Mouse (Mus musculus) midbrain, embryonic 11.5 days (tissue): ENCODE measurements around the gene Ubxn7. TPM values are rescaled to one million over a fixed set of nuclear protein-coding genes. Genes with fewer than 3 reads are reported as not detected.

Source experiments
- ATAC-seq: fragments of 200-750 bp; cut with Nextera tagmentation; 2 replicates; pipeline ENCODE4 v1.8.0; 2017; ENCODE audit warnings: moderate TSS enrichment, moderate library complexity; ENCODE audit not compliant: low FRiP score
- DNase-seq: peaks from one replicate; pipeline ENCODE4 v3.0.0; 2015; ENCODE audit warnings: low spot score; ENCODE audit errors: missing footprints
- H3K27ac ChIP-seq: fragments of 300-500 bp; sonication (generic); 2 replicates; pipeline ENCODE4 v1.5.1; 2014; ENCODE audit warnings: low read depth, low read length
- H3K27me3 ChIP-seq: fragments of 300-500 bp; sonication (generic); 2 replicates; pipeline ENCODE4 v1.6.1; 2014; ENCODE audit warnings: mild to moderate bottlenecking, low read length, moderate library complexity, mixed read lengths; ENCODE audit not compliant: control insufficient read depth, insufficient read depth
- H3K36me3 ChIP-seq: fragments of 300-500 bp; sonication (generic); 2 replicates; pipeline ENCODE4 v1.6.1; 2014; ENCODE audit warnings: mild to moderate bottlenecking, low read length, moderate library complexity, mixed read lengths; ENCODE audit not compliant: control insufficient read depth, insufficient read depth
- H3K4me1 ChIP-seq: fragments of 300-500 bp; sonication (generic); 2 replicates; pipeline ENCODE4 v1.6.1; 2014; ENCODE audit warnings: low read length; ENCODE audit not compliant: control insufficient read depth, insufficient read depth
- H3K4me2 ChIP-seq: fragments of 300-500 bp; sonication (generic); 2 replicates; pipeline ENCODE4 v1.6.1; 2014; ENCODE audit warnings: mild to moderate bottlenecking, moderate library complexity
- H3K4me3 ChIP-seq: fragments of 300-500 bp; sonication (generic); 2 replicates; pipeline ENCODE4 v1.5.1; 2014; ENCODE audit warnings: low read depth, low read length
- H3K9ac ChIP-seq: fragments of 300-500 bp; sonication (generic); 2 replicates; pipeline ENCODE4 v1.6.1; 2014; ENCODE audit warnings: low read length
- H3K9me3 ChIP-seq: fragments of 300-500 bp; sonication (generic); 2 replicates; pipeline ENCODE4 v1.6.1; 2016; ENCODE audit warnings: low read length; ENCODE audit not compliant: control insufficient read depth
- WGBS: fragments of 180-500 bp; shearing (Covaris S2); extraction: QIAGEN DNeasy Blood & Tissue Kit; methylation state at CpG from one replicate; pipeline ENCODE4 v1.1.7; 2014; 5-methylcytosine and 5-hydroxymethylcytosine counted together
- polyA plus RNA-seq: library from polyadenylated mRNA; unstranded; fragments of >200 nt; fragmentation: Nextera tagmentation; extraction: Ambion mirVana; gene quantifications from 2 replicates; pipeline ENCODE4 v1.2.1, GENCODE M21; 2014

The Ubxn7 gene
- polyA plus RNA-seq, 1 experiment from 2014 or later = 28.6 TPM

DNA sequence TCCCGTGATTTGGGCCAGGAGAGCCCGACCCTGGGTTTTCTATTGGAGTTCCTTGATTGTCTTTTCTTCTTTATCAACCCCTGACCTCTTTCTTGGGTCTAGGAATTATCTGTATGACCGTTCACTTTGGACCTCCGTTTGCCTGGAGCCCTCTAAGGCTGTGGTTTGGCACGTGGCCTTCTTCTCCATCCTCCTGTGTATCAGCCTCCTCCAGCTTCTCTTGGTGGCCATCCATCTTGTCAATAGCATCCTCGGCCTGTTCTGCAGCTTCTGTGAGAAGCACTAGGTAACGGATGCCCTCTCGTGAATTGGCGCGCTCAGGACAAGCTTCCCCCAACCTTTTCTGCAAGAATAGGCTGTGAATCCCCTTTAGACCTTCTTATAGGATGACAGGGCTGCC is 75.7 kb downstream of the Ubxn7 start:
- no peaks in the 10 kb centered on the region for H3K9me3 ChIP-seq
- ATAC-seq (no peak), DNase-seq (no peak)
- no peak overlapping the region for H3K4me2 ChIP-seq
- WGBS = 83% methylated on average over 10 of the region's 10 CpGs
- H3K36me3 ChIP-seq = no peaks in the 10 kb centered on the region
- H3K27me3 ChIP-seq = no peaks in the 10 kb centered on the region
- no peak overlapping the region for H3K9ac ChIP-seq
- no peak overlapping the region for H3K4me3 ChIP-seq
- no peak overlapping the region for H3K27ac ChIP-seq
- no peaks in the 10 kb centered on the region for H3K4me1 ChIP-seq

DNA sequence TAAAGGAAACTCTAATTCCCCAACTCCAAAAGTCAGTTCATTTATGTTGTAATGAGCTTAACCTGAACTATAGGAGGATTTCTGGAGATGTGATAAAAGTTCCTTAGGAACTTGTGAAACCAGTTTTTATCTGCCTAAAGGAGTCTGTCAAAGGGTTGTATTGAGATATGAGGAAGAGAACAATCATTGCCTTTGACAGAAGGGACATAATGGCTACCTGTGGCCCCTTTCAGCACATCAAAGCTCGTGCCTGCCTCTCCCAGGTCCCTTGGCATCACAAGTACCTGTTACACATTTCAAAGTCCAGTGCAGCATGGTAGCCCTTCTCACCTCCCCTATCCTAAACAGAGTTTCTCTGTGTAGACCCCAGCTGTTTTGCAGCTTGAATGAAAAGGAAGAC is 85.4 kb downstream of the Ubxn7 start:
- H3K4me2 ChIP-seq = no peak overlapping the region
- WGBS = 55% methylated on average over 1 of the region's 1 CpGs
- no peaks in the 10 kb centered on the region for H3K9me3 ChIP-seq
- peaks cover 6% of the 10 kb centered on the region; the same call in 1 of the 2 replicates for H3K4me1 ChIP-seq
- H3K9ac ChIP-seq = no peak overlapping the region
- DNase-seq = no peak
- H3K4me3 ChIP-seq = no peak overlapping the region
- no peaks in the 10 kb centered on the region for H3K36me3 ChIP-seq
- H3K27ac ChIP-seq = no peak overlapping the region
- no peak for ATAC-seq
- no peaks in the 10 kb centered on the region for H3K27me3 ChIP-seq

DNA sequence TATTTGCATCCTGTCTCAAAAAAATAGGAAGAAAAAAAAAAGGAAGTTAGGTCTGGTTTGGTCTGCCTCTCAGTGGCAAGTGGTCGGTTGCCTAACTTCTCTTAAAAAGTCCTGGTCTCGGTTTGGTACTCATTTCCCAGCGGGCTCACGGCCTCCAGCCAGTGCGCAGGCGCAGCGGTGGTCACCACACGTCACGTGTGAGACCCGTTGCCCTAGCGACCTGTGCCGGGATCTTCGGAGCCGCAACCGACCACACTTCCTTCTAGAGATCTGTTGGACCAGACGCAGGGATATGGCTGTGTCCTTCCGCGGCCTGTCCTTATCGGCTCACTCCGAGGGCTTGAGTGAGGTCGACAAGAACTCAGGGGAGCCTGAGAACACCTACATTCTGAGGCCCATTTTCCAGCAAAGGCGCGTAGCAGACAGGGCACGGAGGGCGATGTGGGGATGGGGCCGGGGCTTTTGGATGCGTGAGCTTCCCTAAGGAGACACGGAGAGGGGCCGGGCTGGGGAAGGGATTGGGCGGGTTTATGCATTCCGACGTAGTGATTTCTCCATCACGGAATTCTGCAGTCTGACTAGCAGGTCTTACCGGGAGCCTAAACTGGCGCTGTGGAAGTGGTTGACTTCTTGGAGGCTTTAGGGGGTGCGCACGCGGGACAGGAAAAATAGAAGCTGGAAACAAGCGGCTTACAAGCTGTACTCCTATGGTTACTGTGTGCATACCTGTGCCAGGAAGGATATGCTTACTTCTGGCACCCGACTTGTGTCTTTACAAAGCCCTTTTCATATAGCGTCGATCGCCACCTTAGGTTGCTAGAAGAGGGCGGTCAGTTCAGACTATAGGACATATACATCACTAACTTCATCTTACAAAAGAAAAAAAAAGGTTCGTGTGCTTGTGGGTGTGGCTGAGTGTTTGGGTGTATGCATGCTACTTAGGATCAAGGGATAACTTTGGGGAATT is 87.7 kb downstream of the Ubxn7 start, which contains the start of gene Tctex1d2:
TSS of gene Tctex1d2 (plus strand) at position 186 of the 967 bp plus-strand sequence.
- WGBS = 1% methylated on average over 45 of the region's 45 CpGs
- DNase-seq = peak; percentile 99

DNA sequence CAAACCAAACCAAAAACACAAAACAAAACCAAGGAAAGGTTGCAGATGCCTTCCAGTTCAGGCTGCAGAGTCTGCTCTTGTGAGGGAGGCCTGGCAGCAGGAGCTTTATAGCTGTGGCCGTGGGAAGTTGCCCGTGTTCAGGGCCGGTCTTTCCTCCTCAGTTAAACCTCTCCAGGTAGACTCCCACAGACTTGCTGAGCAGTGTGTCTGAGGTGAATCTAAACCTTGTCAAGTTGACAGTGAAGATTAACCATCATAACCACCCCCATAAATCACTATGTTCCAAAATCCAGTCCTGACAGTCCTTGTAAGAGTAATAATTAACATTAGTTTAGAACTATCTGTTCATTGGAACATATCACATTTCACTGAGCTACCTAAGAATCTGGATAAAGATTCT is 95.4 kb downstream of the Ubxn7 start:
- no peaks in the 10 kb centered on the region for H3K36me3 ChIP-seq
- DNase-seq (no peak), ATAC-seq (no peak)
- no peak overlapping the region for H3K9ac ChIP-seq
- WGBS = 93% methylated on average over 3 of the region's 3 CpGs
- no peak overlapping the region for H3K4me2 ChIP-seq
- H3K9me3 ChIP-seq = no peaks in the 10 kb centered on the region
- H3K27me3 ChIP-seq = no peaks in the 10 kb centered on the region
- peaks cover 8% of the 10 kb centered on the region for H3K4me1 ChIP-seq
- no peak overlapping the region for H3K27ac ChIP-seq
- no peak overlapping the region for H3K4me3 ChIP-seq

More for the DNA sequence above, 87.7 kb downstream of the Ubxn7 start, which contains the start of gene Tctex1d2:
- H3K4me1 ChIP-seq = peaks cover 6% of the 10 kb centered on the region; the same call in 1 of the 2 replicates
- H3K27me3 ChIP-seq = no peaks in the 10 kb centered on the region
- H3K9ac ChIP-seq = peak within 1 kb of the TSS; percentile 79
- H3K27ac ChIP-seq = peak within 1 kb of the TSS; percentile 82
- peak within 1 kb of the TSS; percentile 69 for H3K4me3 ChIP-seq
- peak within 1 kb of the TSS; percentile 83 for H3K4me2 ChIP-seq
- no peaks in the 10 kb centered on the region for H3K36me3 ChIP-seq
- H3K9me3 ChIP-seq = no peaks in the 10 kb centered on the region
- ATAC-seq = peak; percentile 96

DNA sequence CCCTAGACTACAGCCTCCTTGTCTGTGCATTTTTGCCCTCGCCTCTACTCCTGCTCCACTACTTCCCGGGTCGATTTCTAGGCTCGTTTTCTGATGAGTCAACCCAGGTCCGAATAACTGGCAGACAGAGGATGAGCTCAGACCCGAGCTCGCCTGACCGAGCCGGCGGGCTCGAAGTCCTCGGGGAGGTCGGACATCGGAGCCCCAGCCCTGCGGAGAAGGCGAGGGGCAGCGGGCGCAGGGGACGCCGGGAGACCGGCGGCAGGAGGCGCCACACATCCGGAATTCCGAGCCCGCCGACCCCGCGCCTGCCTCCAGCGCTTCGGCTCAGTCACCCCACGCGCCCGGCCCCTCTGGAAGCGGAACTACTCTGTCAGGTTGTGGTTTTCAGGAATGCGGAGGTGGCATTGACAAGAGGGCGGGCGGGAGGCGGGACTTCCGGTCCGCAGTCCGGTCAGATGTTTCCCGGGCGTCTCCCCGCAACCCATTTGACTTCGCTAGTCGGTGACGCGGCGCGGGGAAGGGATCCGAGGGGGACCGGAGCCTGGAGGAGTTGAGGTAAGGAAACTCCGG is 98.5 kb downstream of the Ubxn7 start, which contains the start of gene Pcyt1a:
TSS of gene Pcyt1a (plus strand) at position 448 of the 573 bp plus-strand sequence.
- DNase-seq (peak; percentile 99), ATAC-seq (peak; percentile 97)
- H3K4me3 ChIP-seq = peak within 1 kb of the TSS; percentile 73
- no peaks in the 10 kb centered on the region for H3K36me3 ChIP-seq
- H3K4me2 ChIP-seq = peak within 1 kb of the TSS; percentile 91
- no peaks in the 10 kb centered on the region for H3K27me3 ChIP-seq
- peak within 1 kb of the TSS; percentile 72 for H3K27ac ChIP-seq
- peaks cover 8% of the 10 kb centered on the region for H3K4me1 ChIP-seq
- WGBS = under 1% methylated on average over 54 of the region's 54 CpGs
- H3K9ac ChIP-seq = peak within 1 kb of the TSS; percentile 70
- H3K9me3 ChIP-seq = no peaks in the 10 kb centered on the region

DNA sequence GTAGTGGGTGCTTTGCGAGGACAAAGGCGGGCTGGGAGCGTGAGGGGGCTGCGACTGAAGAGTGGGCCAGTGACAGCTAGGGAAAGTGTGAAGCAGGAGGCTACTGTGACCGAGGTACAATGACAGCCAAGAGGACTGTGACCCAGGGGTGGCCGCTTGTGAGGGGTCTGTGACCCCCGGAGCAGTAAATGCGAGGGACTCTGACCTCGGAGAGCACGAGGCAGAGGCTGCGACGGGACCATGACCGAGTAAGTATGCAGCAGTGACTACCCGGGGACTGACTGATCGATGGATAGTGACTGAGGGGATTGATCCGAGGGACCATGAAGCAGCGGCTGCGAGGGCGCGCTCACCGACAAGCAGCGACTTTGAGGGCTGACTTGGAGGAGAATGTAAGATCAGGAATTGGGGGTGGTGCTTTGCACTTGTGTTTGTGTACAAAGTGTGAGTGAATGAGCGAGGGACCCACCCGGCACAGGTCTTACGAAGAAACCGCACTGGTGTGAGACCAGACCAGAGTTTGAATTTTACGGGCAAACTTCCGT is 99.1 kb downstream of the Ubxn7 start:
- peak; percentile 86; the same call in 1 of the 2 replicates for ATAC-seq
- Histone ChIP-seq H3K4me3 (peak overlapping the region; percentile 73), H3K9me3 (no peaks in the 10 kb centered on the region), H3K4me1 (peaks cover 8% of the 10 kb centered on the region), H3K27ac (peak overlapping the region; percentile 72; the same call in 1 of the 2 replicates), H3K4me2 (peak overlapping the region; percentile 91), H3K36me3 (no peaks in the 10 kb centered on the region), H3K9ac (peak overlapping the region; percentile 70), H3K27me3 (no peaks in the 10 kb centered on the region)
- 1% methylated on average over 28 of the region's 28 CpGs for WGBS
- DNase-seq = no peak

DNA sequence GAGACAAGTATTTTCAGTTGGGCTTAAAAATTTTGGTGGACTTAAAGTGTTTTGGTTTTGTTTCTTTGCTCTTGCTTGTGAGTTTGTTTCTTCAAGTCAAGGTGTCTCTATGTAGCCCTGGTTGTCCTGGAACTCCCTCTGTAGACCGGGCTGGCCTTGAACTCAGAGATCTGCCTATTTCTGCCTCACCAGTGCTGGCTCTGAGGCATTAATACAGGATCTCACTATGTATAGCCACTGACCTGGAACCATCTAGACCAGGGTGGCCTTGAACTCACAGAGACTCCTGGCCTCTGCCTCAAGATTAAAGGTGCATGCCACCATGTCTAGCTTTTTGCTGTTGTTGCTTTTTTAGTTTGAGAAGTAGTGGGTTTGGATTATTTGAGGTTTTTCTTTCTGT is 99.9 kb downstream of the Ubxn7 start:
- DNase-seq (no peak), ATAC-seq (no peak)
- Histone ChIP-seq H3K9ac (no peak overlapping the region), H3K27ac (no peak overlapping the region), H3K4me1 (peaks cover 8% of the 10 kb centered on the region), H3K36me3 (no peaks in the 10 kb centered on the region), H3K9me3 (no peaks in the 10 kb centered on the region), H3K27me3 (no peaks in the 10 kb centered on the region), H3K4me2 (peak overlapping the region; percentile 91; the same call in 1 of the 2 replicates), H3K4me3 (no peak overlapping the region)
- WGBS = 84% methylated on average over 1 of the region's 1 CpGs

DNA sequence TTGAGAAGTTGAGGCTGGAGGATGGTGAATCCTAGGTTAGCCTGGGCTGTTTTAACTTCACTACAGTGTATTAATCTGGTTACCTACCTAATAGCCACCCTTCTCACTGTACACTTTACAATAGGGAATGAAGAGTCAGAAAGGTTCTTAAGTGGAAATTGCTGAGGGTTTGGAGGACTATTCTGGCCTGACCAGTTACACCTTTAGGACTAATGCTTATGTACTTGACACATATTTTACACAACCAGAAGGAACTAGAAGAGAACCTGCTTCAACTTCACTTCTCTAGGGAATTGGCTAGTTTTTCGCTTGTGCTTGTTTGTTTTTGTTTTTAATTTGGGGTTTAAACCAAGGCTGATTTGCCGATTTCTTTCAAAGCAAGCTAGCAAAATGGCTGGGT is 101.1 kb downstream of the Ubxn7 start:
- H3K36me3 ChIP-seq = no peaks in the 10 kb centered on the region
- H3K9me3 ChIP-seq = no peaks in the 10 kb centered on the region
- no peak overlapping the region for H3K4me2 ChIP-seq
- H3K27ac ChIP-seq = no peak overlapping the region
- peaks cover 8% of the 10 kb centered on the region for H3K4me1 ChIP-seq
- H3K4me3 ChIP-seq = no peak overlapping the region
- H3K27me3 ChIP-seq = no peaks in the 10 kb centered on the region
- H3K9ac ChIP-seq = no peak overlapping the region
- WGBS = 90% methylated on average over 2 of the region's 2 CpGs
- DNase-seq (no peak), ATAC-seq (no peak)
